Mouse (Mus musculus): ENCODE results near the gene Xndc1. TPM values are rescaled to one million over a fixed set of nuclear protein-coding genes. Genes with fewer than 3 reads are reported as not detected.

Xndc1 gene
- polyA plus RNA-seq (2015; fragmentation: Nextera tagmentation; extraction: Ambion mirVana) = 7.7 and 8.1 TPM in 2 replicates

GRCm38 (mm10) chr7:102065046-102065891 is at the start of gene Xndc1, which contains the start of the genes Rnf121 and Xntrpc:
TSS of gene Xndc1 (plus strand) at chr7:102065511.
TSS of gene Rnf121 (minus strand) at chr7:102065469.
TSS of gene Xntrpc (plus strand) at chr7:102065713.

GRCm38 (mm10) chr7:102018590-102018989 is 46.7 kb upstream of the Xndc1 start, which contains the start of gene Il18bp:
TSS of gene Il18bp (minus strand) at chr7:102018690.

GRCm38 (mm10) chr7:102082816-102083215 is 17.5 kb downstream of the Xndc1 start, which contains the start of gene Trpc2:
TSS of gene Trpc2 (plus strand) at chr7:102083116.

GRCm38 (mm10) chr7:102101487-102101886 is 36.2 kb downstream of the Xndc1 start, which contains the start of gene Art1:
TSS of gene Art1 (plus strand) at chr7:102101743.

GRCm38 (mm10) chr7:102109171-102109570 is 43.9 kb downstream of the Xndc1 start, which contains the start of gene Art5:
TSS of gene Art5 (minus strand) at chr7:102109489.

GRCm38 (mm10) chr7:102116579-102117331 is 51.4 kb downstream of the Xndc1 start, which contains the start of gene Chrna10:
TSS of gene Chrna10 (minus strand) at chr7:102116828.

Other genes starting within 250 kb of the Xndc1 start
- gene Phox2a, start 247.2 kb upstream of the Xndc1 start, polyA plus RNA-seq (2015; fragmentation: Nextera tagmentation; extraction: Ambion mirVana) = 0.31 and 0.40 TPM in 2 replicates
- gene Inppl1, start 227.3 kb upstream of the Xndc1 start, polyA plus RNA-seq (2015; fragmentation: Nextera tagmentation; extraction: Ambion mirVana) = 18.1 and 21.6 TPM in 2 replicates
- gene Folr2, start 208.3 kb upstream of the Xndc1 start, polyA plus RNA-seq (2015; fragmentation: Nextera tagmentation; extraction: Ambion mirVana) = 8.9 and 41.0 TPM in 2 replicates
- 47.4 and 49.6 TPM in 2 replicates for gene Anapc15, start 201.8 kb upstream of the Xndc1 start, polyA plus RNA-seq (2015; fragmentation: Nextera tagmentation; extraction: Ambion mirVana)
- 5.9 and 6.8 TPM in 2 replicates for gene Folr1, start 194.7 kb upstream of the Xndc1 start, polyA plus RNA-seq (2015; fragmentation: Nextera tagmentation; extraction: Ambion mirVana)
- 127 and 137 TPM in 2 replicates for gene Lamtor1, start 159.6 kb upstream of the Xndc1 start, polyA plus RNA-seq (2015; fragmentation: Nextera tagmentation; extraction: Ambion mirVana)
- 0.06 and 0.19 TPM in 2 replicates for gene Tomt, start 159.2 kb upstream of the Xndc1 start, polyA plus RNA-seq (2015; fragmentation: Nextera tagmentation; extraction: Ambion mirVana)
- 7.6 and 8.7 TPM in 2 replicates for gene Lrrc51, start 131.6 kb upstream of the Xndc1 start, polyA plus RNA-seq (2015; fragmentation: Nextera tagmentation; extraction: Ambion mirVana)
- 24.5 and 25.5 TPM in 2 replicates for gene Numa1, start 131.4 kb upstream of the Xndc1 start, polyA plus RNA-seq (2015; fragmentation: Nextera tagmentation; extraction: Ambion mirVana)
- 1.2 and 1.7 TPM in 2 replicates for gene Il18bp, start 46.8 kb upstream of the Xndc1 start, polyA plus RNA-seq (2015; fragmentation: Nextera tagmentation; extraction: Ambion mirVana)
- 17.5 and 17.7 TPM in 2 replicates for gene Rnf121, start within 50 bp of the Xndc1 start, polyA plus RNA-seq (2015; fragmentation: Nextera tagmentation; extraction: Ambion mirVana)
- gene Xntrpc, start 202 bp downstream of the Xndc1 start, polyA plus RNA-seq (2015; fragmentation: Nextera tagmentation; extraction: Ambion mirVana) = 0.12 and 0.18 TPM in 2 replicates
- 0.08 TPM in 1 of 2 replicates, not detected in the other for gene Trpc2, start 17.6 kb downstream of the Xndc1 start, polyA plus RNA-seq (2015; fragmentation: Nextera tagmentation; extraction: Ambion mirVana)
- gene Art1, start 36.2 kb downstream of the Xndc1 start, polyA plus RNA-seq (2015; fragmentation: Nextera tagmentation; extraction: Ambion mirVana) = 0.12 TPM in 1 of 2 replicates, not detected in the other
- gene Art5, start 44.0 kb downstream of the Xndc1 start, polyA plus RNA-seq (2015; fragmentation: Nextera tagmentation; extraction: Ambion mirVana) = 0.12 and 0.35 TPM in 2 replicates
- not detected in 2 replicates for gene Chrna10, start 51.3 kb downstream of the Xndc1 start, polyA plus RNA-seq (2015; fragmentation: Nextera tagmentation; extraction: Ambion mirVana)
- gene Nup98, start 144.7 kb downstream of the Xndc1 start, polyA plus RNA-seq (2015; fragmentation: Nextera tagmentation; extraction: Ambion mirVana) = 13.1 and 16.8 TPM in 2 replicates
- 77.6 and 80.8 TPM in 2 replicates for gene Pgap2, start 144.7 kb downstream of the Xndc1 start, polyA plus RNA-seq (2015; fragmentation: Nextera tagmentation; extraction: Ambion mirVana)
- 67.7 and 84.5 TPM in 2 replicates for gene Rhog, start 190.5 kb downstream of the Xndc1 start, polyA plus RNA-seq (2015; fragmentation: Nextera tagmentation; extraction: Ambion mirVana)
- gene Stim1, start 202.3 kb downstream of the Xndc1 start, polyA plus RNA-seq (2015; fragmentation: Nextera tagmentation; extraction: Ambion mirVana) = 42.4 and 46.2 TPM in 2 replicates